ENCODE assay signal across 22 mouse cellular contexts in the genomic region with DNA sequence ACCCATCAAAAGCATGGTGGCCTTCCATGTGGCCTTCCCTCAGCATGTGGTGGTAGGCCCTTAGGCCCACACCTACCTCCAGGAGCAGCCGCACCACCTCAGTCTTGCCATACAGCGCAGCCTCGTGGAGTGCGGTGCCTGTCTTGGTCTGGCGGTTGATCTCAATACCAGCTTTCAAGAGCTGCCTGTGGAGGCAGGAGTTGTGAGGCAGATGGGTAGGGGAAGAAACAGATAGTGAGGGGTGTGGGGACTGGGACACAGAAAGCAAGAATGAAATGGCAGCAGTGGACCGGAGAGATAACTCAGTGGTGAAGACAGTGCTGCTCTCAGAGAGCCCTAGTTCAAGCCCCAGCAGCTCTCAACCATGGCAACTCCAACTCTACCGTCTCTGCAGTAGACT. TPM values are rescaled to one million over a fixed set of nuclear protein-coding genes. Genes with fewer than 3 reads are reported as not detected.
A peak's percentile ranks its signal among the peaks of the same experiment; 100 is the strongest.
DNase-seq lines count a peak whose midpoint lies in the region; ATAC-seq and TF ChIP-seq lines count a peak whose summit lies in the region.
"Had no signal": no experiment of that assay in that cellular context is flagged by ENCODE, and none has a peak within 500 bp of the region (broad histone marks: within the 10 kb centered on the region; RNA-seq: fewer than 3 reads in every experiment).

No protein-coding gene starts in this region.

- H3K27me3 ChIP-seq in forebrain, embryonic 10.5 days (ENCODE audit: poor library complexity, severe bottlenecking): no peaks in the 10 kb centered on the region
- H3K27me3 ChIP-seq in forebrain, embryonic 11.5 days (ENCODE audit: control insufficient read depth, insufficient read depth, low read length): no peaks in the 10 kb centered on the region
- no peaks in the 10 kb centered on the region for H3K27me3 ChIP-seq in MEL (ENCODE audit: control insufficient read depth in 1 of 2, insufficient read depth in 2 of 2, low read length in 2 of 2)
- no peaks in the 10 kb centered on the region for H3K27me3 ChIP-seq in embryonic facial prominence, embryonic 10.5 days (replicated peaks; ENCODE audit: low read depth, poor library complexity, severe bottlenecking)
- H3K27me3 ChIP-seq in liver, embryonic 13.5 days: no peaks in the 10 kb centered on the region
- H3K27me3 ChIP-seq: forebrain, embryonic 13.5 days; limb, embryonic 12.5 days; lung, embryonic 15.5 days; midbrain, embryonic 15.5 days had no signal

- peaks cover 34% of the 10 kb centered on the region for H3K4me1 ChIP-seq in forebrain, embryonic 10.5 days
- H3K4me1 ChIP-seq in forebrain, embryonic 11.5 days (replicated peaks; ENCODE audit: control insufficient read depth, insufficient read depth, low read length): peaks cover 21% of the 10 kb centered on the region
- H3K4me1 ChIP-seq in MEL (ENCODE audit: control insufficient read depth in 1 of 2, insufficient read depth in 2 of 2, low read length in 2 of 2): peaks cover 0 to 8% of the 10 kb centered on the region in 2 experiments; a peak in 2 of 4 replicates
- peaks cover 33% of the 10 kb centered on the region for H3K4me1 ChIP-seq in embryonic facial prominence, embryonic 10.5 days
- H3K4me1 ChIP-seq in liver, embryonic 13.5 days (replicated peaks): peaks cover 77% of the 10 kb centered on the region

- TF ChIP-seq POLR2A in MEL (IDR thresholded peaks at IDR 0.05; ENCODE audit: control insufficient read depth in 1 of 2, insufficient read depth in 1 of 2, low read depth in 1 of 2, low read length in 2 of 2, poor library complexity in 1 of 2): no peak

- no peak for TF ChIP-seq RAD21 in MEL (IDR thresholded peaks at IDR 0.05; ENCODE audit: low read depth, low read length)

- no peak for DNase-seq in forebrain, embryonic 10.5 days (ENCODE audit: extremely low spot score, low spot score)
- no peak for DNase-seq in forebrain, embryonic 11.5 days (ENCODE audit: low spot score)
- DNase-seq in MEL (ENCODE audit: low read depth, low spot score): peak; percentile 55
- no peak for DNase-seq in embryonic facial prominence, embryonic 10.5 days (ENCODE audit: low spot score)
- DNase-seq in liver, embryonic 13.5 days: peak; percentile 81
- DNase-seq in lung, adult 18-20 months: no peak
- no peak for DNase-seq in adrenal gland, postnatal 4 days (ENCODE audit: low spot score in 2 of 2)
- DNase-seq in left cerebral cortex, adult 11 months (ENCODE audit: low spot score): no peak
- DNase-seq: adrenal gland, postnatal 36 days; cerebellum, postnatal 10 days; heart, adult 11 months; kidney, adult 2 months; kidney, postnatal 14 days; spleen, adult 18-20 months had no signal

- H3K27ac ChIP-seq in forebrain, embryonic 10.5 days: peak overlapping the region; percentile 12; the same call in 1 of the 2 replicates
- no peak overlapping the region for H3K27ac ChIP-seq in forebrain, embryonic 11.5 days (ENCODE audit: low read depth, low read length)
- no peak overlapping the region for H3K27ac ChIP-seq in MEL (ENCODE audit: control insufficient read depth, low read depth, low read length)
- 0 out of 2 replicates have a peak overlapping the region, but pooled peaks have one; percentile 19 for H3K27ac ChIP-seq in embryonic facial prominence, embryonic 10.5 days (replicated peaks)
- peak overlapping the region; percentile 94 for H3K27ac ChIP-seq in liver, embryonic 13.5 days
- H3K27ac ChIP-seq: forebrain, embryonic 13.5 days; limb, embryonic 12.5 days; lung, embryonic 15.5 days; macrophage; midbrain, embryonic 15.5 days had no signal

- TF ChIP-seq CTCF in MEL (IDR thresholded peaks at IDR 0.05 in 2 of 3, conservative IDR thresholded peaks at IDR 0.05 in 1 of 3; ENCODE audit: control insufficient read depth in 1 of 3, insufficient read depth in 1 of 3, low read depth in 2 of 3, low read length in 3 of 3, poor library complexity in 1 of 3, severe bottlenecking in 1 of 3): no peak

- TF ChIP-seq EP300 in MEL (IDR thresholded peaks at IDR 0.05; ENCODE audit: low read depth in 1 of 2, low read length in 2 of 2): no peak

- H3K36me3 ChIP-seq in forebrain, embryonic 10.5 days (replicated peaks): peaks cover 96% of the 10 kb centered on the region
- H3K36me3 ChIP-seq in forebrain, embryonic 11.5 days (ENCODE audit: control insufficient read depth, insufficient read depth, low read length): peaks cover 6% of the 10 kb centered on the region; the same call in 1 of the 2 replicates
- 0 out of 4 replicates have a peak, but pooled peaks cover 0 to 2% of the 10 kb centered on the region in 2 experiments for H3K36me3 ChIP-seq in MEL (ENCODE audit: control insufficient read depth in 1 of 2, insufficient read depth in 2 of 2, low read length in 2 of 2)
- peaks cover 99% of the 10 kb centered on the region for H3K36me3 ChIP-seq in embryonic facial prominence, embryonic 10.5 days (replicated peaks)
- H3K36me3 ChIP-seq in liver, embryonic 13.5 days: peaks cover 71% of the 10 kb centered on the region

- H3K9ac ChIP-seq in forebrain, embryonic 11.5 days (ENCODE audit: low read length): no peak overlapping the region
- no peak overlapping the region for H3K9ac ChIP-seq in MEL (ENCODE audit: control insufficient read depth, low read depth, low read length, poor library complexity, severe bottlenecking)
- H3K9ac ChIP-seq in liver, embryonic 13.5 days: peak overlapping the region; percentile 69
- H3K9ac ChIP-seq: forebrain, embryonic 13.5 days; limb, embryonic 12.5 days; lung, embryonic 15.5 days; midbrain, embryonic 15.5 days had no signal

- H3K79me2 ChIP-seq in MEL (ENCODE audit: control insufficient read depth, insufficient read depth, low read length, poor library complexity): no peaks in the 10 kb centered on the region

- no peak overlapping the region for H3K4me3 ChIP-seq in forebrain, embryonic 10.5 days
- no peak overlapping the region for H3K4me3 ChIP-seq in forebrain, embryonic 11.5 days (ENCODE audit: low read depth, low read length)
- H3K4me3 ChIP-seq in MEL (ENCODE audit: control insufficient read depth in 1 of 2, insufficient read depth in 1 of 2, low read depth in 2 of 2, low read length in 2 of 2): no peak overlapping the region
- 0 out of 2 replicates have a peak overlapping the region, but pooled peaks have one; percentile 2 for H3K4me3 ChIP-seq in embryonic facial prominence, embryonic 10.5 days
- peak overlapping the region; percentile 54 for H3K4me3 ChIP-seq in liver, embryonic 13.5 days (replicated peaks)
- H3K4me3 ChIP-seq: forebrain, embryonic 13.5 days; limb, embryonic 12.5 days; lung, embryonic 15.5 days; midbrain, embryonic 15.5 days; myocyte had no signal

- ATAC-seq in forebrain, embryonic 11.5 days (replicated peaks; ENCODE audit: low FRiP score): no peak
- ATAC-seq in liver, embryonic 13.5 days (ENCODE audit: low read depth): peak; percentile 94
- ATAC-seq: activated CD4-positive, CD25-positive, alpha-beta regulatory T cell, adult 4 months; forebrain, embryonic 13.5 days; midbrain, embryonic 15.5 days had no signal

- no peak overlapping the region for H3K4me2 ChIP-seq in forebrain, embryonic 11.5 days (ENCODE audit: low read depth, low read length, severe bottlenecking)
- peak overlapping the region; percentile 65 for H3K4me2 ChIP-seq in liver, embryonic 13.5 days
- H3K4me2 ChIP-seq: forebrain, embryonic 13.5 days; limb, embryonic 12.5 days; lung, embryonic 15.5 days; midbrain, embryonic 15.5 days had no signal

- WGBS in forebrain, embryonic 10.5 days: 94% methylated on average over 7 of the region's 7 CpGs
- 97% methylated on average over 7 of the region's 7 CpGs for WGBS in forebrain, embryonic 11.5 days
- WGBS in embryonic facial prominence, embryonic 10.5 days: 92% methylated on average over 7 of the region's 7 CpGs
- WGBS in liver, embryonic 13.5 days (ENCODE audit: insufficient replicate concordance): 20% methylated on average over 7 of the region's 7 CpGs

- H3K9me3 ChIP-seq in forebrain, embryonic 10.5 days: no peaks in the 10 kb centered on the region
- no peaks in the 10 kb centered on the region for H3K9me3 ChIP-seq in forebrain, embryonic 11.5 days (ENCODE audit: control insufficient read depth, low read length)
- no peaks in the 10 kb centered on the region for H3K9me3 ChIP-seq in MEL (replicated peaks; ENCODE audit: insufficient read depth, low read length)
- no peaks in the 10 kb centered on the region for H3K9me3 ChIP-seq in embryonic facial prominence, embryonic 10.5 days
- H3K9me3 ChIP-seq in liver, embryonic 13.5 days (replicated peaks): no peaks in the 10 kb centered on the region
- H3K9me3 ChIP-seq: forebrain, embryonic 13.5 days; limb, embryonic 12.5 days; lung, embryonic 15.5 days; midbrain, embryonic 15.5 days had no signal

RNA-seq across cellular contexts. Expression of a gene that starts 8.4 kb away (rescaled TPM):
- 18.3 and 19.2 TPM in 2 replicates for polyA plus RNA-seq in forebrain, embryonic 10.5 days (2016; fragmentation: Nextera tagmentation; extraction: Ambion mirVana)
- 20.4 and 21.2 TPM in 2 replicates for polyA plus RNA-seq in forebrain, embryonic 11.5 days (2014; fragmentation: Nextera tagmentation; extraction: Ambion mirVana)
- 6.5 and 6.8 TPM in 2 replicates for total RNA-seq in MEL (2012; rRNA removed)
- polyA plus RNA-seq in MEL (2012; ENCODE audit: insufficient read depth in 1 of 2, insufficient read length in 2 of 2, low read depth in 1 of 2, low replicate concordance in 2 of 2, missing spikeins in 1 of 2): 10 to 100 TPM in 1 of 2 experiments, not detected in 1; 10.9 TPM
- 20.3 and 20.4 TPM in 2 replicates for polyA plus RNA-seq in embryonic facial prominence, embryonic 10.5 days (2016; fragmentation: Nextera tagmentation; extraction: Ambion mirVana)
- polyA plus RNA-seq in liver, embryonic 13.5 days (2015; fragmentation: Nextera tagmentation; extraction: Ambion mirVana): 5.7 and 6.0 TPM in 2 replicates
- total RNA-seq in adrenal gland, postnatal 4 days (2021): 10 to 100 TPM; 59.9 to 61.1 TPM

RNA-seq across cellular contexts. Expression of a gene that starts 9.5 kb away (rescaled TPM):
- 34.7 and 41.0 TPM in 2 replicates for polyA plus RNA-seq in forebrain, embryonic 10.5 days (2016; fragmentation: Nextera tagmentation; extraction: Ambion mirVana)
- 29.4 and 33.4 TPM in 2 replicates for polyA plus RNA-seq in forebrain, embryonic 11.5 days (2014; fragmentation: Nextera tagmentation; extraction: Ambion mirVana)
- 55.5 and 72.0 TPM in 2 replicates for total RNA-seq in MEL (2012; rRNA removed)
- 10 to 100 TPM in 1 of 2 experiments, not detected in 1; 55.8 TPM for polyA plus RNA-seq in MEL (2012; ENCODE audit: insufficient read depth in 1 of 2, insufficient read length in 2 of 2, low read depth in 1 of 2, low replicate concordance in 2 of 2, missing spikeins in 1 of 2)
- 40.3 and 40.6 TPM in 2 replicates for polyA plus RNA-seq in embryonic facial prominence, embryonic 10.5 days (2016; fragmentation: Nextera tagmentation; extraction: Ambion mirVana)
- 19.3 and 20.1 TPM in 2 replicates for polyA plus RNA-seq in liver, embryonic 13.5 days (2015; fragmentation: Nextera tagmentation; extraction: Ambion mirVana)
- 10 to 100 TPM; 25.4 to 26.3 TPM for total RNA-seq in adrenal gland, postnatal 4 days (2021)

RNA-seq across cellular contexts. Expression of a gene that starts 18.8 kb away (rescaled TPM):
- 7.5 and 7.6 TPM in 2 replicates for polyA plus RNA-seq in forebrain, embryonic 10.5 days (2016; fragmentation: Nextera tagmentation; extraction: Ambion mirVana)
- polyA plus RNA-seq in forebrain, embryonic 11.5 days (2014; fragmentation: Nextera tagmentation; extraction: Ambion mirVana): 3.9 and 5.5 TPM in 2 replicates
- 13.7 and 15.9 TPM in 2 replicates for total RNA-seq in MEL (2012; rRNA removed)
- polyA plus RNA-seq in MEL (2012; ENCODE audit: insufficient read depth in 1 of 2, insufficient read length in 2 of 2, low read depth in 1 of 2, low replicate concordance in 2 of 2, missing spikeins in 1 of 2): 10 to 100 TPM in 1 of 2 experiments, not detected in 1; 22.6 TPM
- polyA plus RNA-seq in embryonic facial prominence, embryonic 10.5 days (2016; fragmentation: Nextera tagmentation; extraction: Ambion mirVana): 15.3 and 15.5 TPM in 2 replicates
- polyA plus RNA-seq in liver, embryonic 13.5 days (2015; fragmentation: Nextera tagmentation; extraction: Ambion mirVana): 9.8 and 10.2 TPM in 2 replicates
- total RNA-seq in adrenal gland, postnatal 4 days (2021): 10 to 100 TPM; 15.8 to 25.6 TPM

RNA-seq across cellular contexts. Expression of a gene that starts 39.8 kb away (rescaled TPM):
- polyA plus RNA-seq in forebrain, embryonic 10.5 days (2016; fragmentation: Nextera tagmentation; extraction: Ambion mirVana): 36.8 and 38.1 TPM in 2 replicates
- polyA plus RNA-seq in forebrain, embryonic 11.5 days (2014; fragmentation: Nextera tagmentation; extraction: Ambion mirVana): 25.9 and 28.9 TPM in 2 replicates
- total RNA-seq in MEL (2012; rRNA removed): 23.2 and 26.2 TPM in 2 replicates
- polyA plus RNA-seq in MEL (2012; ENCODE audit: insufficient read depth in 1 of 2, insufficient read length in 2 of 2, low read depth in 1 of 2, low replicate concordance in 2 of 2, missing spikeins in 1 of 2): 10 to 100 TPM; 38.9 to 64.4 TPM
- 34.6 and 38.9 TPM in 2 replicates for polyA plus RNA-seq in embryonic facial prominence, embryonic 10.5 days (2016; fragmentation: Nextera tagmentation; extraction: Ambion mirVana)
- polyA plus RNA-seq in liver, embryonic 13.5 days (2015; fragmentation: Nextera tagmentation; extraction: Ambion mirVana): 8.2 and 10.9 TPM in 2 replicates
- total RNA-seq in adrenal gland, postnatal 4 days (2021): 10 to 100 TPM; 67.4 to 71.0 TPM

RNA-seq across cellular contexts. Expression of a gene that starts 53.2 kb away (rescaled TPM):
- polyA plus RNA-seq in forebrain, embryonic 10.5 days (2016; fragmentation: Nextera tagmentation; extraction: Ambion mirVana): 0.06 and 0.11 TPM in 2 replicates
- 0.16 TPM in 1 of 2 replicates, not detected in the other for polyA plus RNA-seq in forebrain, embryonic 11.5 days (2014; fragmentation: Nextera tagmentation; extraction: Ambion mirVana)
- 1.3 and 1.5 TPM in 2 replicates for total RNA-seq in MEL (2012; rRNA removed)
- polyA plus RNA-seq in MEL (2012; ENCODE audit: insufficient read depth in 1 of 2, insufficient read length in 2 of 2, low read depth in 1 of 2, low replicate concordance in 2 of 2, missing spikeins in 1 of 2): 1 to 10 TPM in 1 of 2 experiments, not detected in 1; 3.2 TPM
- polyA plus RNA-seq in embryonic facial prominence, embryonic 10.5 days (2016; fragmentation: Nextera tagmentation; extraction: Ambion mirVana): 0.07 and 0.16 TPM in 2 replicates
- 0.36 and 0.46 TPM in 2 replicates for polyA plus RNA-seq in liver, embryonic 13.5 days (2015; fragmentation: Nextera tagmentation; extraction: Ambion mirVana)
- total RNA-seq in adrenal gland, postnatal 4 days (2021): 1 to 10 TPM; 1.1 to 6.8 TPM
- total RNA-seq: gastrocnemius, adult 8-10 months had no signal
- polyA plus RNA-seq: activated CD4-positive, CD25-positive, alpha-beta regulatory T cell, adult 4 months; limb, embryonic 12.5 days had no signal

Comparison
In these comparisons a context has a peak if more than half of its experiments do, and no peak if none do; other contexts are left out.
1. H3K27ac ChIP-seq: peak in forebrain, embryonic 10.5 days (single experiment), embryonic facial prominence, embryonic 10.5 days (single experiment) and liver, embryonic 13.5 days (single experiment); none in forebrain, embryonic 11.5 days (single experiment) and MEL (single experiment).
2. DNase-seq: peak in MEL (single experiment) and liver, embryonic 13.5 days (single experiment); none in forebrain, embryonic 10.5 days (single experiment), forebrain, embryonic 11.5 days (single experiment), embryonic facial prominence, embryonic 10.5 days (single experiment), lung, adult 18-20 months (0 of 2), adrenal gland, postnatal 4 days (0 of 2) and left cerebral cortex, adult 11 months (single experiment).
3. H3K4me3 ChIP-seq: peak in embryonic facial prominence, embryonic 10.5 days (single experiment) and liver, embryonic 13.5 days (single experiment); none in forebrain, embryonic 10.5 days (single experiment), forebrain, embryonic 11.5 days (single experiment) and MEL (0 of 2).